Mouse (Mus musculus): ENCODE results near the gene Pex1.
"Not testable (repeated sequence)": the region's sequence is repeated elsewhere in the genome, so short reads cannot be mapped to it uniquely, and the experiment has no call there.

Gene Pex1

GRCm38 (mm10) chr5:3644621-3645020, 48.8 kb downstream of the Pex1 start:
- no peak for DNase-seq (ENCODE audit: low read depth, low spot score)

- no peak for DNase-seq (ENCODE audit: low read depth, low spot score)
These were observed 49.5 kb downstream of the Pex1 start for GRCm38 (mm10) chr5:3645326-3645725.

GRCm38 (mm10) chr5:3646539-3646938, 50.7 kb downstream of the Pex1 start:
- no peak for DNase-seq (ENCODE audit: low read depth, low spot score)

- peak; percentile 32 for DNase-seq (ENCODE audit: low read depth, low spot score)
These were observed 51.3 kb downstream of the Pex1 start for GRCm38 (mm10) chr5:3646991-3647707.

GRCm38 (mm10) chr5:3647708-3648121, 51.8 kb downstream of the Pex1 start:
- peak; percentile 32 for DNase-seq (ENCODE audit: low read depth, low spot score)

- no peak for DNase-seq (ENCODE audit: low read depth, low spot score)
These were observed 52.5 kb downstream of the Pex1 start for GRCm38 (mm10) chr5:3648206-3648848.

GRCm38 (mm10) chr5:3648849-3649210, 53.0 kb downstream of the Pex1 start:
- no peak for DNase-seq (ENCODE audit: low read depth, low spot score)

GRCm38 (mm10) chr5:3650881-3651280, 55.0 kb downstream of the Pex1 start, which contains the start of gene Tmbim7:
Gene Tmbim7, plus strand, starts transcription at chr5:3651181.
- DNase-seq (ENCODE audit: low read depth, low spot score): no peak

GRCm38 (mm10) chr5:3651621-3652020, 55.8 kb downstream of the Pex1 start:
- no peak for DNase-seq (ENCODE audit: low read depth, low spot score)

- not testable (repeated sequence) for DNase-seq (ENCODE audit: low read depth, low spot score)
These were observed 57.2 kb downstream of the Pex1 start for GRCm38 (mm10) chr5:3652903-3653575.

GRCm38 (mm10) chr5:3653801-3654200, 57.9 kb downstream of the Pex1 start:
- DNase-seq (ENCODE audit: low read depth, low spot score): no peak

GRCm38 (mm10) chr5:3657085-3657484, 61.2 kb downstream of the Pex1 start, which contains the start of gene Gatad1:
Gene Gatad1, minus strand, starts transcription at chr5:3657185.
- DNase-seq (ENCODE audit: low read depth, low spot score): no peak

GRCm38 (mm10) chr5:3665225-3665624, 69.4 kb downstream of the Pex1 start:
- no peak for DNase-seq (ENCODE audit: low read depth, low spot score)

- no peak for DNase-seq (ENCODE audit: low read depth, low spot score)
These were observed 70.7 kb downstream of the Pex1 start for GRCm38 (mm10) chr5:3666585-3666984.

GRCm38 (mm10) chr5:3669938-3670554, 74.2 kb downstream of the Pex1 start:
- no peak for DNase-seq (ENCODE audit: low read depth, low spot score)

Measured in brain, embryonic 18.5 days (tissue).